Mouse (Mus musculus) stomach, embryonic 15.5 days (tissue): Measurements from ENCODE around the gene Gstt4. TPM values are rescaled to one million over a fixed set of nuclear protein-coding genes. Genes with fewer than 3 reads are reported as not detected.
"Not testable (repeated sequence)": the region's sequence is repeated elsewhere in the genome, so short reads cannot be mapped to it uniquely, and the experiment has no call there.

Source experiments
- ATAC-seq: fragments of 200-750 bp; cut with Nextera tagmentation; 2 replicates; pipeline ENCODE4 v1.8.0; 2017; ENCODE audit warnings: low read depth, moderate number of reproducible peaks, moderate TSS enrichment; ENCODE audit not compliant: insufficient read depth, low FRiP score
- H3K27ac ChIP-seq: fragments of 300-500 bp; sonication (generic); 2 replicates; pipeline ENCODE4 v1.5.1; 2015; ENCODE audit warnings: mild to moderate bottlenecking, inconsistent platforms
- H3K27me3 ChIP-seq: fragments of 300-500 bp; sonication (generic); replicated peaks from 2 replicates; pipeline ENCODE4 v1.6.1; 2015; ENCODE audit warnings: inconsistent platforms
- H3K36me3 ChIP-seq: fragments of 300-500 bp; sonication (generic); 2 replicates; pipeline ENCODE4 v1.6.1; 2015; ENCODE audit warnings: inconsistent platforms
- H3K4me1 ChIP-seq: fragments of 300-500 bp; sonication (generic); 2 replicates; pipeline ENCODE4 v1.6.1; 2015; ENCODE audit warnings: inconsistent platforms
- H3K4me2 ChIP-seq: fragments of 300-500 bp; sonication (generic); 2 replicates; pipeline ENCODE4 v1.6.1; 2015; ENCODE audit warnings: mild to moderate bottlenecking, inconsistent platforms
- H3K4me3 ChIP-seq: fragments of 300-500 bp; sonication (generic); replicated peaks from 2 replicates; pipeline ENCODE4 v1.5.1; 2015; ENCODE audit warnings: inconsistent platforms
- H3K9ac ChIP-seq: fragments of 300-500 bp; sonication (generic); 2 replicates; pipeline ENCODE4 v1.6.1; 2015; ENCODE audit warnings: inconsistent platforms
- H3K9me3 ChIP-seq: fragments of 300-500 bp; sonication (generic); 2 replicates; pipeline ENCODE4 v1.6.1; 2016; ENCODE audit warnings: inconsistent platforms
- WGBS: fragments of 180-500 bp; shearing (Covaris S2); methylation state at CpG from one replicate; pipeline ENCODE4 v1.1.7; 2015; 5-methylcytosine and 5-hydroxymethylcytosine counted together
- polyA plus RNA-seq: library from polyadenylated mRNA; unstranded; fragments of >200 nt; fragmentation: Nextera tagmentation; extraction: Ambion mirVana; gene quantifications from 2 replicates; pipeline ENCODE4 v1.2.1, GENCODE M21; 2015

The Gstt4 gene
- not detected in 2 replicates for polyA plus RNA-seq

DNA sequence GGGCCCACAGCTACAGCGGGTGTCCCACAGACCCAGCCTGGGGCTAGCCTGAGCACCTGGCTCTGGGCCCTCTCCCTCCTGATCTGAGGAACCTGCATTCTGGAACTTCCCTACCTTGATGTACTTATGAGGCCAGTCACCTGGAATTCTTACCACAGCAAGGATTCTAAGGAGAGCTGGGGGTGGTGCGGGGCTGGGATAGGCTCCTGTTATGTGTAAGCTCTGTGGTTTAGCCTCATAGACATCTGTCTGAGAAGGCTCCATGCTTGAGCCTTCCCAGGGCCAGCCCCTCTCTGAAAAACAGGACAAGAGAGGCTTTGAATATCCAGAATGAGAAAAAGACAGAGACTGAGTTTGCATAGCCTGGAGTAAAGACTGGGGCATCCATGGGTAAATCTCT, at the start of gene Gstt4:
Gstt4 (minus strand) TSS at position 101 of the 400 bp plus-strand sequence.
- H3K36me3 ChIP-seq, result no peaks in the 10 kb centered on the region
- H3K27me3 ChIP-seq, result no peaks in the 10 kb centered on the region
- H3K27ac ChIP-seq, result no peak within 1 kb of the TSS
- no peak within 1 kb of the TSS for H3K4me3 ChIP-seq
- H3K9ac ChIP-seq, result no peak within 1 kb of the TSS
- no peak within 1 kb of the TSS for H3K4me2 ChIP-seq
- 0 out of 2 replicates have a peak, but pooled peaks cover under 1% of the 10 kb centered on the region for H3K4me1 ChIP-seq
- no peak for ATAC-seq
- no peaks in the 10 kb centered on the region for H3K9me3 ChIP-seq
- WGBS, result 87% methylated on average over 2 of the region's 2 CpGs

GRCm38 (mm10) chr10:75861587-75861986, 39.2 kb upstream of the Gstt4 start:
- ATAC-seq, result no peak
- no peak overlapping the region for H3K9ac ChIP-seq
- no peaks in the 10 kb centered on the region for H3K9me3 ChIP-seq
- no peak overlapping the region for H3K27ac ChIP-seq
- no peaks in the 10 kb centered on the region for H3K27me3 ChIP-seq
- peaks cover 15% of the 10 kb centered on the region for H3K4me1 ChIP-seq
- 80% methylated on average over 5 of the region's 5 CpGs for WGBS
- H3K36me3 ChIP-seq, result peaks cover 6% of the 10 kb centered on the region; the same call in 1 of the 2 replicates
- H3K4me2 ChIP-seq, result no peak overlapping the region
- H3K4me3 ChIP-seq, result no peak overlapping the region

- Histone ChIP-seq H3K4me1 (peaks cover 15% of the 10 kb centered on the region), H3K4me3 (no peak overlapping the region), H3K4me2 (peak overlapping the region; percentile 73; the same call in 1 of the 2 replicates), H3K27me3 (no peaks in the 10 kb centered on the region), H3K27ac (peak overlapping the region; percentile 96), H3K9ac (no peak overlapping the region), H3K36me3 (peaks cover 6% of the 10 kb centered on the region; the same call in 1 of the 2 replicates), H3K9me3 (no peaks in the 10 kb centered on the region)
- WGBS, result 31% methylated on average over 7 of the region's 7 CpGs
- ATAC-seq, result no peak
These were observed 38.4 kb upstream of the Gstt4 start for GRCm38 (mm10) chr10:75860746-75861145.

DNA sequence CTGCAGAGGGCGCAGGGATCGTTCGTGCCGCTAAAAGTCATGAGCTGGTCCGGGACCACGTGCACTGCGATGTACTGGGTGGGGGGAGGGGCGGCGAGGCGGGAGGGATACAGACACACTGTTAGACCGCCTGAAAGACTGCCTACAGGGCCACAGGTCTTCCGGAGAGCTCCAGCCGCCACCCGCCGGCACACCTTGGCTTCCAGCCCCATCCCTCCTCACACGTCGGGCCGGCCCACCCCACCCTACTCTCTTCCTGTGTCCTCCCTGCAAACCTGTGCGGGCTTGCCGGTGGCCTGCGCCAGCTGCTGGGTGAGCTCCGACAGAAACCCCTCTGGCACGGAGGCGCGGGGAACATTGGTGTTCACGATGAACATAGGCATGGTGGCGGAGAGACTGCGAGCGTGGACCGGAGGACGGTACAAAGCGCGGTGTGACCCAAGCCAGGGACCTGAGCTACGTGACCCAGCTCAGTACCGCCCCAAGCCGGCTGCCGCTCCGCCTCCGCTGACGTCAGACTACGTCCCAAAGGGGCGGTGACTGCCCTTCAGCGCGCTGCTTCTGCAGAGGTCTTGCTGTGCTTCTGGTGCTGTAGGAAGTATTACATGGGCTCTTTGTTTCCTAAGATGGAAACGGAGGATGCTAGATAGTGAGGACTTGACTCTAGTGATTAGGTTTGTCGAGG, 37.6 kb upstream of the Gstt4 start, which contains the start of gene Mif:
Mif (minus strand) TSS at position 455 of the 685 bp plus-strand sequence.
- peak; percentile 96 for ATAC-seq
- peak within 1 kb of the TSS; percentile 96 for H3K27ac ChIP-seq
- H3K36me3 ChIP-seq, H3K9me3 ChIP-seq, H3K27me3 ChIP-seq: not testable (repeated sequence)
- peak within 1 kb of the TSS; percentile 77 for H3K4me3 ChIP-seq
- H3K4me1 ChIP-seq, result peaks cover 15% of the 10 kb centered on the region
- H3K4me2 ChIP-seq, result peak within 1 kb of the TSS; percentile 73
- under 1% methylated on average over 46 of the region's 46 CpGs for WGBS
- H3K9ac ChIP-seq, result peak within 1 kb of the TSS; percentile 85

DNA sequence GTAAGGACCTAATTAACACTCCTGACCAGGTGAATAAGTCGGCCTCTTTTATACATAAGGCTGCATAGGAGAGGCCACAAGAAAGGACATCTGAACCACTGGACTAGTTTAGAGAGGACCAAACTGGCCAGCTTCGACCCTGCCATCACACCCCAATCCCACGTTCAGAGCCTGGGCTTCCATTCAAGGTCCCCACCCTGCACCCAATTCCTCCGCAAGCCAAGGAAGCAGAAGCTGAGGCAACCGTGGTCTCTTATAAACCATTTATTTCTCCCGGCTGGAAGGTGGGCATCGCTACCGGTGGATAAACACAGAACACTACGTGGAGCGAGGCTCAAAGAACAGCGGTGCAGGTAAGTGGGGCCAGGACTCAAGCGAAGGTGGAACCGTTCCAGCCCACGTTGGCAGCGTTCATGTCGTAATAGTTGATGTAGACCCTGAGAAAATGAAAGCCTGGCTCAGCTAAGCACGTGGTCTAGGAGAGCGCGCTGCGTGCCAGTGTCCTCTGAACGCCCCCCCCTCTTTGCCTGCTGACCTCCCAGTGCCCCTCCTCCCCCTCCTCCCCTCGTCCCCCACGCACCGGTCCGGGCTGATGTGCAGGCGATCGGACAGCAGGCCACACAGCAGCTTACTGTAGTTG, 36.9 kb upstream of the Gstt4 start:
- Histone ChIP-seq H3K4me2 (peak overlapping the region; percentile 73), H3K9ac (peak overlapping the region; percentile 85; the same call in 1 of the 2 replicates), H3K9me3 (no peaks in the 10 kb centered on the region), H3K4me1 (peaks cover 15% of the 10 kb centered on the region), H3K4me3 (peak overlapping the region; percentile 77), H3K27ac (peak overlapping the region; percentile 96), H3K36me3 (peaks cover 6% of the 10 kb centered on the region; the same call in 1 of the 2 replicates), H3K27me3 (no peaks in the 10 kb centered on the region)
- ATAC-seq, result peak; percentile 55
- 2% methylated on average over 27 of the region's 27 CpGs for WGBS

DNA sequence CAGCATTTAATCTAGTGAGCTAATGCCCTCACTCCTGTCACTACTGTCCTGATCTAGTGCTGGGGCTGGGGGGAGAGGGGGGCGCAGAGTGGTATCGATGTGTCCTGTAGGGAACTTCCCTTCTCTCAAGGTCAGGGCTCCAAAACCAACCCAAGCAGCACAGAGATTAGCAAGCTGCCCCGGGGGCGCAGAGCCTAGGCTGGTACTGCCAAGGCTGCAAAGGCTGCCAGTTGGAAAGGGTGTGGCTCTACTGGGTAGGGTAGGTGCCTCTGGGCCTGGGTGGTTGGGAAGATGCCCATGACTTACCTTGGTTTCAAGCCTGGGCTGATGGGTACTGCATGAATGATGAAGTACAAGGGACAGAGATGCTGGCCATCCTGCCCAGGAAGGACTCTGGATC, 35.3 kb upstream of the Gstt4 start:
- H3K27me3 ChIP-seq, result no peaks in the 10 kb centered on the region
- peaks cover 6% of the 10 kb centered on the region; the same call in 1 of the 2 replicates for H3K36me3 ChIP-seq
- no peak overlapping the region for H3K27ac ChIP-seq
- no peak overlapping the region for H3K4me3 ChIP-seq
- peaks cover 15% of the 10 kb centered on the region for H3K4me1 ChIP-seq
- H3K9ac ChIP-seq, result no peak overlapping the region
- no peaks in the 10 kb centered on the region for H3K9me3 ChIP-seq
- WGBS, result 84% methylated on average over 4 of the region's 4 CpGs
- H3K4me2 ChIP-seq, result no peak overlapping the region
- no peak for ATAC-seq

DNA sequence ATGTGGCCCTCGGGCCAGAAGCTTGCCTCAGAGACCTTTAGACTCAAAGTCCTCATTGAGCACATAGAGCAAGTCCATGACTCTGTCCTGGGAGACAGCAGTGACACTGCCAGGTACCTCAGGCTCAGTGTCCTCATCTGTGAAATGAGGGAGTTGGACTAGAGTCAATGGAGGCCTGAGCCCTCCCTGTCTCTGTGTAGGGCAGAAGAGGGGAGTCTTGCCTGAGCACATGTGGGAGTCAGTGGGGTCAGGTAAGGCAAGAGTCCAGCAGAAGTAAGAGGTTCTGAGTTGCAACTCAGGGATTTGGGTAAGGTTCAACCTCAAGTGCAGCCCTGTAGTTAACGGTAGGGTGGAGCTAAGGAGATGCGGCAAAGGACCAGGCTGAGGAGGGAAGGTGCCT, 34.6 kb upstream of the Gstt4 start:
- WGBS, result 72% methylated on average over 3 of the region's 3 CpGs
- ATAC-seq, result no peak
- Histone ChIP-seq H3K9me3 (no peaks in the 10 kb centered on the region), H3K4me3 (no peak overlapping the region), H3K27ac (no peak overlapping the region), H3K9ac (no peak overlapping the region), H3K4me1 (peaks cover 15% of the 10 kb centered on the region), H3K4me2 (no peak overlapping the region), H3K27me3 (no peaks in the 10 kb centered on the region), H3K36me3 (peaks cover 6% of the 10 kb centered on the region; the same call in 1 of the 2 replicates)

DNA sequence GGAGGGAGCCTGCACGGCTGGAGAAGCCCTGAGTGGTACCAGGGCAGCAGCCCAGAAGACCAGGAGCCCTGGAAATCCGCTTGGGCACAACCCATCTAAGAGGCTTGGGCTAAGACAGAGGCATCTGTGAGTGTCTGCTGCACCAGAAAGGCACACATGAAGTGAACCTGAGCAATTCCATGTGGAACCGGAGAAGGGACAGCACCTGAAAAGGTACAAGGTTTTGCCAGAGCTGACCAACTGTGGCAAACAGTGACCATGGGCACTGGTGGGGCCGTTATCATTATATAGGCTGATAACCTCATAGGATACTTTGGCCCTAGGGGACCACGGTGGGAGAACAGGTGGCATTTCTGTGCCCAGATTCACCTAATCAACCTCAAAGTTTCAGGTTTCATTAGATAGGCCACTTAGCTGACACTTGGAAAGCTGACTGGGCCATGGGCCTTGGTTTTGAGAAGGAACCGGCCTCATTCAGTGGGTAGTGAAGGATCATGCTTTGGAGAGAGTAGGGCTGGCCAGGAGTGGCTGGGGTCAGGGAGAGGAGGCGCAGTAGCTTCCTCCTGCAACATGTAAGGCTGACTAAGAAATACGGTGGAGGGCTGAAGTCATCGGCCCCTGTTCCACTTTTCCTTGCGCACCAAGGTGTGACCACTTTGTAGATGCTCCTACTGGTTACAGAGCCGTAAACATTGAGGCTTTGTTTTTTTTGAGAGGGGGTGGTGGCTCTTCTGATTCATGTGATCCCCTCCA, 34.0 kb upstream of the Gstt4 start:
- ATAC-seq, result no peak
- peaks cover 17% of the 10 kb centered on the region for H3K4me1 ChIP-seq
- no peaks in the 10 kb centered on the region for H3K9me3 ChIP-seq
- H3K27ac ChIP-seq, result no peak overlapping the region
- WGBS, result 77% methylated on average over 11 of the region's 11 CpGs
- peaks cover 6% of the 10 kb centered on the region; the same call in 1 of the 2 replicates for H3K36me3 ChIP-seq
- H3K9ac ChIP-seq, result no peak overlapping the region
- H3K4me3 ChIP-seq, result no peak overlapping the region
- H3K4me2 ChIP-seq, result no peak overlapping the region
- H3K27me3 ChIP-seq, result no peaks in the 10 kb centered on the region

DNA sequence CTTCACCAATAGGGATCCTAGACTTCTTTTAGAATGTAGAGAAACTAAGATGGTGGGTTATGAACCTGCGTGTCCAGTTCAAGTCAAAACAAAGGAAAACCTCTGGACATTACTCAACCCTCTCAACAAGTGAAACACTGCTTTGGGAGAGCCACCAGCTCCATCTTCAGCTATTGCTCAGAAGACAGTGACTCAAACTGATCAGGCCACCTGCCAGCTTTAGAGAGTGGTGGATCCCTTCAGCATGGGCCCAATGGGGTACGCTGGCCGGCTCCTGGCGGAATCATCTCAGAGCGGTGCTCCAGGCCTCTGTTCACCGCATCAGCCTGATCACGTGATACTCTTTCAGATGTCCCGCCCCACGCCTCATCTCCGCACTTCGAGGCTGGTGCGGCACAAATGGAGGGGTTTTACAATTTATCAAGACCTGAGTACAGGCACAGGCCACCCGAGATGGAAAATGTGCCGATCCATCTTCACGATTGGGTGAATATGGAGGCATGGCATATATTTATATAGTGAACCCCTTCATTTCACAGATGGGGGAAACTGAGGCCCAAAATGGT, 33.2 kb upstream of the Gstt4 start:
- ATAC-seq, result no peak
- no peak overlapping the region for H3K4me3 ChIP-seq
- H3K36me3 ChIP-seq, result peaks cover 6% of the 10 kb centered on the region; the same call in 1 of the 2 replicates
- no peaks in the 10 kb centered on the region for H3K9me3 ChIP-seq
- H3K27me3 ChIP-seq, result no peaks in the 10 kb centered on the region
- H3K27ac ChIP-seq, result no peak overlapping the region
- peaks cover 18% of the 10 kb centered on the region for H3K4me1 ChIP-seq
- 89% methylated on average over 15 of the region's 15 CpGs for WGBS
- no peak overlapping the region for H3K4me2 ChIP-seq
- no peak overlapping the region for H3K9ac ChIP-seq

DNA sequence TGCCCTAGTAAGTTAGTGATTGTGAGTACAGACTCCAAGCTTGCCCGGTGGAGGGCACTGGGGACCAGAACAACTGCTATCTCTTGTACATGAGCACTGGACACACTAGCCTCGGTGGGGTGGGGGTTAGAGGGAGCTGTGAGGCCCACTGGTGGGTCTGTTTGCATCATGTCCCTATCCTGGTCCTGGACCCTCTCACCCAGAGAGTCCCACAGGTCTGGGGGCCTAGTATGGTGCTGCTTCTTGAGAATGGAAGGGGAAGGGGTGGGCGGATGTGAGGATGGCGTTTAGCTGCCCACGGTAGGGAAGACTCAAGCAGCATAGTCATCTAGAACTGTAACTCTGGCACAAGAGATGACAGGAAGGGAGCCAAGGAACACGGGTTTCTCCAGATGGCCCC, 32.4 kb upstream of the Gstt4 start:
- Histone ChIP-seq H3K27ac (no peak overlapping the region), H3K4me2 (no peak overlapping the region), H3K4me1 (peaks cover 15% of the 10 kb centered on the region), H3K9me3 (no peaks in the 10 kb centered on the region), H3K9ac (no peak overlapping the region), H3K36me3 (peaks cover 6% of the 10 kb centered on the region; the same call in 1 of the 2 replicates), H3K4me3 (no peak overlapping the region), H3K27me3 (no peaks in the 10 kb centered on the region)
- ATAC-seq, result no peak
- WGBS, result 80% methylated on average over 6 of the region's 6 CpGs

GRCm38 (mm10) chr10:75854096-75854495, 31.8 kb upstream of the Gstt4 start:
- Histone ChIP-seq H3K9me3 (no peaks in the 10 kb centered on the region), H3K9ac (no peak overlapping the region), H3K4me3 (no peak overlapping the region), H3K4me1 (peaks cover 15% of the 10 kb centered on the region), H3K4me2 (no peak overlapping the region), H3K27ac (no peak overlapping the region), H3K36me3 (peaks cover 6% of the 10 kb centered on the region; the same call in 1 of the 2 replicates), H3K27me3 (no peaks in the 10 kb centered on the region)
- 48% methylated on average over 5 of the region's 5 CpGs for WGBS
- 0 out of 2 replicates have a peak, but pooled peaks have one; percentile 6 for ATAC-seq
